Mouse (Mus musculus) lung, adult 2 months (tissue): Measurements from ENCODE around the gene Alyref.

ENCODE experiments used
- CTCF ChIP-seq: fragments of 200-500 bp; IDR thresholded peaks from 2 replicates; pipeline ENCODE4 v1.5.1; 2011; ENCODE audit warnings: mild to moderate bottlenecking, low read length, control low read depth; ENCODE audit not compliant: insufficient read depth
- POLR2A ChIP-seq: fragments of 200-500 bp; IDR thresholded peaks from 2 replicates; pipeline ENCODE4 v1.6.1; 2011; ENCODE audit warnings: low read depth, mild to moderate bottlenecking, control low read depth, low read length, borderline replicate concordance; ENCODE audit errors: extremely low read depth

DNA sequence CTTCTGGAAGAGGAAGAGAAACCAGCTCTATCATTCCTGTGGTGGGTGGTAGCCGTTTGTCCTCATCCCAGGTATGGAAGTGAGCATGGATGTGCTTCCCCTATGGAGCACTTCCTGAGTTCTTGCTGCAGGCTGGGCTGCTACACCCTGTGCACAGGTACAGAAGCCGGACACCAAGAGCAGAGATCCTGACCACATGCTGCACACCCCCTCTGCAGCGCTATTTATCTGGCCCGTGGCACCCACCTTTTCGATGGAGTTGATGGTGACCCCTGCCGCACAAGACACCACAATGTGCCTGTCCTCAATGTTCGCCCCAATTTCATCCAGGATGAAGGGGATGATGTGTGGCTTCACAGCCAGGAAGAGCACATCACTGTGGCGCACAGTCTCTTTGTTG lies 43.7 kb upstream of the Alyref start:
- TF ChIP-seq POLR2A (no peak), CTCF (no peak)
